Mouse (Mus musculus) heart, embryonic 12.5 days (tissue): Measurements from ENCODE around the gene Casq1. TPM values are rescaled to one million over a fixed set of nuclear protein-coding genes. Genes with fewer than 3 reads are reported as not detected.
A peak's percentile ranks its signal among the peaks of the same experiment; 100 is the strongest.

Experiments
- ATAC-seq: fragments of 200-750 bp; cut with Nextera tagmentation; 2 replicates; pipeline ENCODE4 v1.8.0; 2017; ENCODE audit warnings: moderate TSS enrichment, moderate library complexity; ENCODE audit not compliant: insufficient number of reproducible peaks, low FRiP score
- H3K27ac ChIP-seq: fragments of 300-500 bp; sonication (generic); 2 replicates; pipeline ENCODE4 v1.5.1; 2016; ENCODE audit warnings: mild to moderate bottlenecking, moderate library complexity; ENCODE audit not compliant: poor library complexity, severe bottlenecking
- H3K27me3 ChIP-seq: fragments of 300-500 bp; sonication (generic); replicated peaks from 2 replicates; pipeline ENCODE4 v1.6.1; 2016; ENCODE audit warnings: mild to moderate bottlenecking, moderate library complexity
- H3K36me3 ChIP-seq: fragments of 300-500 bp; sonication (generic); 2 replicates; pipeline ENCODE4 v1.6.1; 2016; ENCODE audit warnings: mild to moderate bottlenecking, moderate library complexity
- H3K4me1 ChIP-seq: fragments of 300-500 bp; sonication (generic); replicated peaks from 2 replicates; pipeline ENCODE4 v1.6.1; 2016; ENCODE audit warnings: mild to moderate bottlenecking
- H3K4me2 ChIP-seq: fragments of 300-500 bp; sonication (generic); 2 replicates; pipeline ENCODE4 v1.6.1; 2016; ENCODE audit warnings: mild to moderate bottlenecking, moderate library complexity
- H3K4me3 ChIP-seq: fragments of 300-500 bp; sonication (generic); 2 replicates; pipeline ENCODE4 v1.5.1; 2016; ENCODE audit warnings: mild to moderate bottlenecking
- H3K9ac ChIP-seq: fragments of 300-500 bp; sonication (generic); 2 replicates; pipeline ENCODE4 v1.6.1; 2016; ENCODE audit warnings: mild to moderate bottlenecking, moderate library complexity
- H3K9me3 ChIP-seq: fragments of 300-500 bp; sonication (generic); replicated peaks from 2 replicates; pipeline ENCODE4 v1.6.1; 2016; ENCODE audit warnings: mild to moderate bottlenecking, moderate library complexity
- WGBS: fragments of 180-500 bp; shearing (Covaris S2); methylation state at CpG from one replicate; pipeline ENCODE4 v1.1.7; 2016; 5-methylcytosine and 5-hydroxymethylcytosine counted together
- polyA plus RNA-seq: library from polyadenylated mRNA; unstranded; fragments of >200 nt; fragmentation: Nextera tagmentation; extraction: Ambion mirVana; gene quantifications from 2 replicates; pipeline ENCODE4 v1.2.1, GENCODE M21; 2016

Gene Casq1
- polyA plus RNA-seq, 1 experiment from 2014 or later, result 185 TPM

GRCm38 (mm10) chr1:172228209-172228608, 8.5 kb upstream of the Casq1 start:
- no peak overlapping the region for H3K4me3 ChIP-seq
- 81% methylated on average over 2 of the region's 2 CpGs for WGBS
- H3K27ac ChIP-seq, result no peak overlapping the region
- H3K9me3 ChIP-seq, result no peaks in the 10 kb centered on the region
- peaks cover 18% of the 10 kb centered on the region for H3K4me1 ChIP-seq
- no peaks in the 10 kb centered on the region for H3K36me3 ChIP-seq
- ATAC-seq, result no peak
- no peaks in the 10 kb centered on the region for H3K27me3 ChIP-seq
- no peak overlapping the region for H3K4me2 ChIP-seq
- H3K9ac ChIP-seq, result no peak overlapping the region

GRCm38 (mm10) chr1:172221297-172222063, 1.8 kb upstream of the Casq1 start:
- WGBS, result 32% methylated on average over 11 of the region's 11 CpGs
- H3K36me3 ChIP-seq, result no peaks in the 10 kb centered on the region
- H3K9ac ChIP-seq, result peak overlapping the region; percentile 44; the same call in 1 of the 2 replicates
- no peaks in the 10 kb centered on the region for H3K27me3 ChIP-seq
- H3K27ac ChIP-seq, result peak overlapping the region; percentile 91
- ATAC-seq, result no peak
- H3K4me2 ChIP-seq, result 0 out of 2 replicates have a peak overlapping the region, but pooled peaks have one; percentile 3
- no peak overlapping the region for H3K4me3 ChIP-seq
- H3K9me3 ChIP-seq, result no peaks in the 10 kb centered on the region
- peaks cover 67% of the 10 kb centered on the region for H3K4me1 ChIP-seq

GRCm38 (mm10) chr1:172220414-172220813, 746 bp upstream of the Casq1 start:
- Histone ChIP-seq H3K9me3 (no peaks in the 10 kb centered on the region), H3K36me3 (peaks cover 4% of the 10 kb centered on the region; the same call in 1 of the 2 replicates), H3K27me3 (no peaks in the 10 kb centered on the region), H3K4me2 (peak overlapping the region; percentile 43; the same call in 1 of the 2 replicates), H3K4me1 (peaks cover 67% of the 10 kb centered on the region), H3K9ac (peak overlapping the region; percentile 58; the same call in 1 of the 2 replicates), H3K4me3 (no peak overlapping the region), H3K27ac (peak overlapping the region; percentile 91)
- WGBS, result 16% methylated on average over 10 of the region's 10 CpGs
- ATAC-seq, result peak; percentile 72

GRCm38 (mm10) chr1:172218164-172218910, 1.3 kb downstream of the Casq1 start:
- WGBS, result 46% methylated on average over 15 of the region's 15 CpGs
- peak overlapping the region; percentile 91 for H3K27ac ChIP-seq
- no peaks in the 10 kb centered on the region for H3K9me3 ChIP-seq
- H3K4me3 ChIP-seq, result peak overlapping the region; percentile 12
- H3K36me3 ChIP-seq, result peaks cover 4% of the 10 kb centered on the region; the same call in 1 of the 2 replicates
- peaks cover 78% of the 10 kb centered on the region for H3K4me1 ChIP-seq
- H3K4me2 ChIP-seq, result peak overlapping the region; percentile 43
- no peak for ATAC-seq
- no peaks in the 10 kb centered on the region for H3K27me3 ChIP-seq
- peak overlapping the region; percentile 58; the same call in 1 of the 2 replicates for H3K9ac ChIP-seq

- peak overlapping the region; percentile 64 for H3K4me2 ChIP-seq
- H3K4me3 ChIP-seq, result peak overlapping the region; percentile 32; the same call in 1 of the 2 replicates
- ATAC-seq, result peak; percentile 42
- H3K27me3 ChIP-seq, result no peaks in the 10 kb centered on the region
- no peaks in the 10 kb centered on the region for H3K9me3 ChIP-seq
- H3K4me1 ChIP-seq, result peaks cover 78% of the 10 kb centered on the region
- under 1% methylated on average over 5 of the region's 5 CpGs for WGBS
- H3K36me3 ChIP-seq, result peaks cover 9% of the 10 kb centered on the region; the same call in 1 of the 2 replicates
- H3K27ac ChIP-seq, result peak overlapping the region; percentile 89
- H3K9ac ChIP-seq, result peak overlapping the region; percentile 56
Measured at GRCm38 (mm10) chr1:172217148-172217547, 2.5 kb downstream of the Casq1 start.

DNA sequence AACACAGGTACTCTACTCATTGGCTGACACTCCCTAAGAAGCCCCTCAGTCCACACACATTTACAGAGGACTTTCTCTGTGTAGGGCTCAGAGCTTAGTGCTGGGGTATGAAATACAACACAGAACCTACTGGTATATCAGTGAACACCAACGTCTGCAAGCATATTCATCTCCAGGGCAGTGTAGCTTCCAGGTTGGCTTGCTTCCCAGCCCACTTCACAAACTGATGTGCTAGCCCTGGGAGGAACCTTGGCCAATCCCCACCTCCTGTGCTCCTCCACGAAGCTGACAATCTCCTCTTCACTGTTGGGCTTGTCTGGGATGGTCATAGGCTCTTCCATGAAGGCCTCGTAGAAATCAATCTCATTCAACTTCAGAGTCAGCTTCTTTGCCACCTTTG, 4.9 kb downstream of the Casq1 start:
- Histone ChIP-seq H3K4me2 (no peak overlapping the region), H3K27ac (peak overlapping the region; percentile 13; the same call in 1 of the 2 replicates), H3K9me3 (no peaks in the 10 kb centered on the region), H3K27me3 (no peaks in the 10 kb centered on the region), H3K36me3 (peaks cover 18% of the 10 kb centered on the region), H3K4me1 (peaks cover 57% of the 10 kb centered on the region), H3K4me3 (no peak overlapping the region), H3K9ac (no peak overlapping the region)
- WGBS, result 40% methylated on average over 3 of the region's 3 CpGs
- no peak for ATAC-seq

- Histone ChIP-seq H3K27me3 (no peaks in the 10 kb centered on the region), H3K9me3 (no peaks in the 10 kb centered on the region), H3K36me3 (peaks cover 23% of the 10 kb centered on the region), H3K4me1 (peaks cover 47% of the 10 kb centered on the region), H3K27ac (no peak overlapping the region), H3K4me2 (no peak overlapping the region), H3K9ac (no peak overlapping the region), H3K4me3 (no peak overlapping the region)
- no peak for ATAC-seq
- 66% methylated on average over 4 of the region's 4 CpGs for WGBS
Measured at GRCm38 (mm10) chr1:172213771-172214170, 5.9 kb downstream of the Casq1 start.

GRCm38 (mm10) chr1:172212776-172213175, 6.9 kb downstream of the Casq1 start:
- Histone ChIP-seq H3K27me3 (no peaks in the 10 kb centered on the region), H3K27ac (no peak overlapping the region), H3K9ac (no peak overlapping the region), H3K4me1 (peaks cover 37% of the 10 kb centered on the region), H3K4me2 (no peak overlapping the region), H3K4me3 (no peak overlapping the region), H3K9me3 (no peaks in the 10 kb centered on the region), H3K36me3 (peaks cover 23% of the 10 kb centered on the region)
- 53% methylated on average over 5 of the region's 5 CpGs for WGBS
- no peak for ATAC-seq

- Histone ChIP-seq H3K9ac (peak overlapping the region; percentile 96; the same call in 1 of the 2 replicates), H3K4me3 (peak overlapping the region; percentile 84), H3K36me3 (peaks cover 17% of the 10 kb centered on the region), H3K4me2 (peak overlapping the region; percentile 73), H3K4me1 (peaks cover 51% of the 10 kb centered on the region), H3K9me3 (no peaks in the 10 kb centered on the region), H3K27me3 (no peaks in the 10 kb centered on the region), H3K27ac (peak overlapping the region; percentile 89)
- peak; percentile 27; the same call in 1 of the 2 replicates for ATAC-seq
- 19% methylated on average over 7 of the region's 7 CpGs for WGBS
Measured at GRCm38 (mm10) chr1:172207111-172207584, 12.5 kb downstream of the Casq1 start.

DNA sequence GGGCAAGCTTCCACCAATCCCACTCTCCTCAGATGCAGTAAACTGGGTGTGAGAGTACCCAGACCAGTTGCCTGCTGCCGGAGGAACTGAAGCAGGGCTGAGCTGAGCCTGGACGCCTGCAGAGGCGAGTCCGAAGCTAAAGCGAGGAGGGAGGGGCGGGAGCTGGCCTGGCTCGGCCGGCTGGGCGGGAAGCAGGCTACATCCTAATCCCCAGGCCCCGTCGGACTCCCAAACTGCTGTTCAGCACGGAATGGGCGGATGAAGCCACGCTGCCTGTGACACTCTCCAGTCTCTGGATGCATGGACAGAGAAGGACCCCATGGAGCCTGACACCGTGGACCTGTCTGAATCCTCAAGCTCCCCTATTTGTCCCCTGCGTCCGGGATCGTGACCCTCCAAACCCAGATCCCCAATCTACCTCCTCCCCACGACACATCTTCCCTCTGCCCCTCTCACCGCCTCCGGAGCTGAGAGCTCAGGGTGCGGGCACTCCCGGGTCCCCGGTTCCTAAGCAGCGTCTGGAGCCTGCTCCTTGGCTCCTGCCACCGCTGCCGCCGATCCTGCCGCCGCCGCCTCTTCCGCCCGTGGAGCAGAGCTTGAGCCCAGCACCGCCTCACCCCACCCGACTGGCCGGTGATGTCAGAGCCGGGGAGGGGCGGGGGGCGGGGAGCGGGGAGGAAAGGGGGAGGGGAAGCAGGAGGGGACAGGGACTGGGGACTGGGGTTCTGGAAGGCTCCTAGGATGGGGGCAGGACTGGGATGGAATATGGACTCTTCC, 13.3 kb downstream of the Casq1 start, which contains the start of gene Pea15a:
Pea15a (minus strand) TSS at position 664 of the 777 bp plus-strand sequence.
- peak; percentile 81 for ATAC-seq
- Histone ChIP-seq H3K9me3 (no peaks in the 10 kb centered on the region), H3K9ac (peak within 1 kb of the TSS; percentile 96), H3K36me3 (peaks cover 19% of the 10 kb centered on the region), H3K4me3 (peak within 1 kb of the TSS; percentile 84), H3K4me2 (peak within 1 kb of the TSS; percentile 73), H3K27ac (peak within 1 kb of the TSS; percentile 89), H3K27me3 (no peaks in the 10 kb centered on the region), H3K4me1 (peaks cover 59% of the 10 kb centered on the region)
- 0% methylated on average over 40 of the region's 40 CpGs for WGBS
